Mouse (Mus musculus): ENCODE data around the gene Jak2.

- TF ChIP-seq NRF1 (IDR thresholded peaks at IDR 0.05; ENCODE audit: insufficient read depth, low read depth, low read length, poor library complexity, severe bottlenecking): no peak
- no peak for TF ChIP-seq SMC3 (IDR thresholded peaks at IDR 0.05; ENCODE audit: low read depth, low read length)
- no peak for TF ChIP-seq POLR2A (IDR thresholded peaks at IDR 0.05; ENCODE audit: control insufficient read depth in 1 of 2, insufficient read depth in 1 of 2, low read depth in 1 of 2, low read length in 2 of 2, poor library complexity in 1 of 2)
- TF ChIP-seq CTCF (IDR thresholded peaks at IDR 0.05 in 2 of 3, conservative IDR thresholded peaks at IDR 0.05 in 1 of 3; ENCODE audit: control insufficient read depth in 1 of 3, insufficient read depth in 1 of 3, low read depth in 2 of 3, low read length in 3 of 3, poor library complexity in 1 of 3, severe bottlenecking in 1 of 3): no peak
- TF ChIP-seq ELF1 (IDR thresholded peaks at IDR 0.05; ENCODE audit: low read depth, low read length): no peak
- no peak for TF ChIP-seq POLR2AphosphoS5 (IDR thresholded peaks at IDR 0.05; ENCODE audit: borderline replicate concordance, low read depth, low read length)
- TF ChIP-seq MAZ (IDR thresholded peaks at IDR 0.05; ENCODE audit: low read depth, low read length): no peak
- TF ChIP-seq MEF2A (IDR thresholded peaks at IDR 0.05; ENCODE audit: extremely low read depth, insufficient replicate concordance, low read depth, low read length, poor library complexity, severe bottlenecking): no peak
- TF ChIP-seq CHD2 (IDR thresholded peaks at IDR 0.05; ENCODE audit: low read length): no peak
- no peak for TF ChIP-seq HCFC1 (IDR thresholded peaks at IDR 0.05; ENCODE audit: low read depth, low read length)
These were observed 13.5 kb upstream of the Jak2 start for GRCm38 (mm10) chr19:29238171-29238570.

Data from MEL (cell line).